Mouse (Mus musculus): ENCODE results near the gene Dpp7.

DNA sequence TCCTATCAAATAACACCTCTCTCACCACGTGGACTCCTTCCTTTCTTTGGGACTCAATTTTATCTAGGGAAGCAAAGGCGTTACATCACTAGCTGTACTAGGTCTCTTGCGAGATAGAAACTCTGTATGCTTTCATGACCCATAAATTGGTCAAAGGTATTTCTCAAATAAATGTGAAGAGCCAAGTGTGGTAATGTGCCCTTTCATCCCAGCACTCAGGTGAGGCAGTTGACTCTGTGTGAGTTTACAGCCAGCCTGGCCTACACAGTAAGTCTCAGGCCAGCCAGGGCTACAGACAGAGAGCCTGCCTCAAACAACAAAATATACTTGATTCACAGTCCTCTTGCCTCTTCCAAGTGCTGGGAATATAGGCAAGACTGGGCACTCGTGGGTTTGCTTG lies 3.7 kb upstream of the Dpp7 start:
- no peak for TF ChIP-seq CTCF (IDR thresholded peaks at IDR 0.05 in 2 of 3, conservative IDR thresholded peaks at IDR 0.05 in 1 of 3; ENCODE audit: control insufficient read depth in 1 of 3, insufficient read depth in 1 of 3, low read depth in 2 of 3, low read length in 3 of 3, poor library complexity in 1 of 3, severe bottlenecking in 1 of 3)
- TF ChIP-seq POLR2A (IDR thresholded peaks at IDR 0.05; ENCODE audit: control insufficient read depth in 1 of 2, insufficient read depth in 1 of 2, low read depth in 1 of 2, low read length in 2 of 2, poor library complexity in 1 of 2), result no peak
- no peak for TF ChIP-seq E2F4 (IDR thresholded peaks at IDR 0.05; ENCODE audit: borderline replicate concordance, low read depth, low read length)
- no peak for TF ChIP-seq MAFK (IDR thresholded peaks at IDR 0.05; ENCODE audit: borderline replicate concordance, low read depth, low read length)
- no peak for TF ChIP-seq NRF1 (IDR thresholded peaks at IDR 0.05; ENCODE audit: insufficient read depth, low read depth, low read length, poor library complexity, severe bottlenecking)
- TF ChIP-seq EP300 (IDR thresholded peaks at IDR 0.05; ENCODE audit: low read depth in 1 of 2, low read length in 2 of 2), result no peak
- no peak for TF ChIP-seq GATA1 (IDR thresholded peaks at IDR 0.05; ENCODE audit: low read depth, low read length)
- no peak for TF ChIP-seq TCF12 (IDR thresholded peaks at IDR 0.05; ENCODE audit: low read depth, low read length)
- no peak for TF ChIP-seq MAZ (IDR thresholded peaks at IDR 0.05; ENCODE audit: low read depth, low read length)
- no peak for TF ChIP-seq TBP (IDR thresholded peaks at IDR 0.05; ENCODE audit: low read depth, low read length)
